Mouse (Mus musculus): ENCODE results near the gene Bmf. TPM values are rescaled to one million over a fixed set of nuclear protein-coding genes. Genes with fewer than 3 reads are reported as not detected.
A peak's percentile ranks its signal among the peaks of the same experiment; 100 is the strongest.

Bmf gene
- total RNA-seq, 2 experiments from 2014 or later = 0.20 to 0.71 TPM

GRCm38 (mm10) chr2:118484386-118484898 lies 65.0 kb downstream of the Bmf start:
- ATAC-seq (replicated peaks; ENCODE audit: poor library complexity) = no peak

- ATAC-seq (replicated peaks; ENCODE audit: poor library complexity) = no peak
These were observed 66.5 kb downstream of the Bmf start for GRCm38 (mm10) chr2:118483032-118483431.

- ATAC-seq (replicated peaks; ENCODE audit: poor library complexity) = no peak
These were observed 68.6 kb downstream of the Bmf start for GRCm38 (mm10) chr2:118480886-118481285.

- peak; percentile 98 for ATAC-seq (replicated peaks; ENCODE audit: poor library complexity)
These were observed 70.0 kb downstream of the Bmf start, which contains the start of gene Srp14 for GRCm38 (mm10) chr2:118479550-118479909. TSS of gene Srp14 (minus strand) at chr2:118479711.

- peak; percentile 7; the same call in 1 of the 2 replicates for ATAC-seq (replicated peaks; ENCODE audit: poor library complexity)
These were observed 70.5 kb downstream of the Bmf start for GRCm38 (mm10) chr2:118478833-118479549.

Other genes starting within 250 kb of the Bmf start
- not detected in 2 replicates for gene Gpr176, start 176.3 kb downstream of the Bmf start, total RNA-seq (2015)
- not detected in 2 replicates for gene Gpr176, start 176.3 kb downstream of the Bmf start, total RNA-seq (2017)
- 14.1 and 19.8 TPM in 2 replicates for gene Eif2ak4, start 161.1 kb downstream of the Bmf start, total RNA-seq (2015)
- gene Eif2ak4, start 161.1 kb downstream of the Bmf start, total RNA-seq (2017) = 16.7 and 17.9 TPM in 2 replicates
- 166 and 168 TPM in 2 replicates for gene Srp14, start 70.0 kb downstream of the Bmf start, total RNA-seq (2015)
- gene Srp14, start 70.0 kb downstream of the Bmf start, total RNA-seq (2017) = 203 and 225 TPM in 2 replicates
- gene Bub1b, start 48.5 kb upstream of the Bmf start, total RNA-seq (2015) = 38.1 and 42.7 TPM in 2 replicates
- gene Bub1b, start 48.5 kb upstream of the Bmf start, total RNA-seq (2017) = 123 and 126 TPM in 2 replicates
- 0.07 and 0.17 TPM in 2 replicates for gene Pak6, start 113.6 kb upstream of the Bmf start, total RNA-seq (2015)
- 0.21 and 0.61 TPM in 2 replicates for gene Pak6, start 113.6 kb upstream of the Bmf start, total RNA-seq (2017)
- gene Ankrd63, start 154.3 kb upstream of the Bmf start, total RNA-seq (2015) = 0.61 and 0.89 TPM in 2 replicates
- gene Ankrd63, start 154.3 kb upstream of the Bmf start, total RNA-seq (2017) = 0.33 and 0.84 TPM in 2 replicates
- gene Plcb2, start 178.8 kb upstream of the Bmf start, total RNA-seq (2015) = 71.2 and 80.9 TPM in 2 replicates
- 61.1 and 70.4 TPM in 2 replicates for gene Plcb2, start 178.8 kb upstream of the Bmf start, total RNA-seq (2017)
- gene Inafm2, start 196.1 kb upstream of the Bmf start, total RNA-seq (2015) = 27.9 and 29.6 TPM in 2 replicates
- 17.9 and 20.3 TPM in 2 replicates for gene Inafm2, start 196.1 kb upstream of the Bmf start, total RNA-seq (2017)
- 0.07 and 0.25 TPM in 2 replicates for gene Ccdc9b, start 213.0 kb upstream of the Bmf start, total RNA-seq (2015)
- gene Ccdc9b, start 213.0 kb upstream of the Bmf start, total RNA-seq (2017) = 0.42 and 0.47 TPM in 2 replicates
- not detected in 2 replicates for gene Phgr1, start 223.1 kb upstream of the Bmf start, total RNA-seq (2015)
- gene Phgr1, start 223.1 kb upstream of the Bmf start, total RNA-seq (2017) = not detected in 2 replicates
- gene Disp2, start 230.0 kb upstream of the Bmf start, total RNA-seq (2015) = not detected in 2 replicates
- gene Disp2, start 230.0 kb upstream of the Bmf start, total RNA-seq (2017) = not detected in 2 replicates

All from megakaryocyte progenitor cell, adult 5-6 weeks (primary cell).